Mouse (Mus musculus): ENCODE results near the gene Nrip1. TPM values are rescaled to one million over a fixed set of nuclear protein-coding genes. Genes with fewer than 3 reads are reported as not detected.

Gene Nrip1
- total RNA-seq, 2 experiments from 2014 or later = 58.0 to 58.7 TPM

GRCm38 (mm10) chr16:76283796-76284195, 89.8 kb downstream of the Nrip1 start:
- DNase-seq (ENCODE audit: low spot score in 2 of 2) = no peak

DNA sequence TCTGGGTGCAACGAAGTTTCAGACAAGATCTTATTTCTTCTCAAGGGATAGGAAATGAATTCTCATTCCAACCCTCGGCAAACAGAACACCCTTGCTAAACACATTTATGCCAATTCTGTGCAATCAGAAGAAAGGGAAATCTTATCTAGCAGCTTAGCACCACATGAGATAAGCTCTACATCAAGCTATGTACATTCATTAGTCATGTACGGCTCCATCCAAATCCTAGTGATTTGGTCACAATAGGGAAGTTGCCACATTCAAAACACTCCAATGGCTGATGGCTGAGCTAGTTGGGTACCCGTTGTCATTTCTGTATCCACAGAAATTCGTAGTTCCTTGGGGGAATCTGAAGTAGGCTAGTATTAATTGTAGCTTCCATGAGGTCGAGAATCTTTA, 91.8 kb downstream of the Nrip1 start:
- no peak for DNase-seq (ENCODE audit: low spot score in 2 of 2)

DNA sequence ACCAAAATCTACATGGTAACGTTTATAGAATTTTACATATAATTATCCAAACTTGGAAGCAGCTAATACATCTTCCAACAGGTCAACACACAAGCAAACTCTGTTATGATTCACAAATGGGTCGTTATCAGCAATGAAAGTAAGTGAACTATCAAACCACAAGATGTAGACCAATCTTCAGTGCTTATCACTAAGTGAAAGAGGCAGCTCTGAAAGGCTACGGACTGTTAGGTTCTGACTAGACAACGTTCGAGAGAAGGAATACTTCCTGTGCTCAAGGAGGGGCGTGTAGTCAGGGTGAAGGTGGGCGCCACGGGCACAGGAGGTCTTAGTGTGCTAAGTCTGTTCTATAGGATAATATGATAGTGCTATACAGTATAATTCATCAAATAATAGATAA, 93.3 kb downstream of the Nrip1 start:
- DNase-seq (ENCODE audit: low spot score in 2 of 2) = no peak

- DNase-seq (ENCODE audit: low spot score in 2 of 2) = no peak
Observed at GRCm38 (mm10) chr16:76276271-76276670, 97.4 kb downstream of the Nrip1 start.

- no peak for DNase-seq (ENCODE audit: low spot score in 2 of 2)
Observed at GRCm38 (mm10) chr16:76275584-76275983, 98.0 kb downstream of the Nrip1 start.

GRCm38 (mm10) chr16:76275166-76275565, 98.5 kb downstream of the Nrip1 start:
- DNase-seq (ENCODE audit: low spot score in 2 of 2) = no peak

DNA sequence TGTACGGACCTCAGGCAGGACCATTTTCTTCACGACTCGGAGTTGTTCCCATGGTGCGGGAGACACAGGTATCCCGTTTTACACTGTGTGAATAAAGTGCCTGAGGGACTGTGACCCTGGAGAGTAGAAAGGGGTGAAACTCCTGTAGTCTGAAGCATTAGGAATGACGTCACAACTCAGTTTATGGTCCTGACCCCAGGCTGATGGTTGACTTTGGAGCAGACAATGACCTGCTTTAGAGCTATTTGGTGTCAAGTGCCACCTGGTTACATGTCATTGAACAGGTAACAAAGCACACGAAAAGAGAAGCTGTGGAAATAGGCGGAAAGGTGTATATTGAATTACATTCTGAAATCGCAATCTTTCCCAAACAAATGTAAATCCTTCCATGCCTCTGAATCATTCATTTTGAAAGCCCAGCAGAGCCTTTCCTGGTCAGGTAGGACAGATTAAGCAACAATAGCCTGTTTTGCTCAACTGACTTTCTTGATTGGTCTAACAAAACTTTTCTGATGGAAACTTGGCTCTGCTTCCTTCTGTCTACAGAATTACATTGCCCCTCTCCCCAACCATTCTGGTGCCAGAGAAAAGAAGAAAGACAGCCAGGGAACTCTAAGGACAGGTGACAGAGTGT, 106.9 kb downstream of the Nrip1 start:
- DNase-seq (ENCODE audit: low spot score in 2 of 2) = no peak

DNA sequence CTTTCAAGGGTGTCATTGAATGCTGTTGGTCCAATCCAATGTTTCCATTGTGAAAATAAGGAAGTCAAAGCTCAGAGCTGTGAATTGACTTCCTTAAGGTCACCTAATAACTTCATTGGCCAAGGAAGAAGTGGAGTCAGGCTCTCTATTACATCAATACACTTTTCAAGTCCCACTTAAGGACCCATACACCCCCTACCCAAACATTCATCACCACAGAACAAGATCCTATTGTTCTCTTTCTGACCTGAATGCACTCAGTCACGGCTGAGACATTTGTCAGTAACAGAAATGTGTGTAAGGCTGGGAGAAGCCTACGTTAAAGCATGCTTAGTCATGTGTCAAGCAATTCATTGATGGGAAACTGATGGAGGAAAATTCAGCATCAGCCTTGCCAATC, 107.8 kb downstream of the Nrip1 start:
- DNase-seq (ENCODE audit: low spot score in 2 of 2) = no peak

GRCm38 (mm10) chr16:76265301-76265700, 108.3 kb downstream of the Nrip1 start:
- no peak for DNase-seq (ENCODE audit: low spot score in 2 of 2)

GRCm38 (mm10) chr16:76263393-76263792, 110.2 kb downstream of the Nrip1 start:
- DNase-seq (ENCODE audit: low spot score in 2 of 2) = no peak

GRCm38 (mm10) chr16:76260296-76260695, 113.3 kb downstream of the Nrip1 start:
- no peak for DNase-seq (ENCODE audit: low spot score in 2 of 2)

DNA sequence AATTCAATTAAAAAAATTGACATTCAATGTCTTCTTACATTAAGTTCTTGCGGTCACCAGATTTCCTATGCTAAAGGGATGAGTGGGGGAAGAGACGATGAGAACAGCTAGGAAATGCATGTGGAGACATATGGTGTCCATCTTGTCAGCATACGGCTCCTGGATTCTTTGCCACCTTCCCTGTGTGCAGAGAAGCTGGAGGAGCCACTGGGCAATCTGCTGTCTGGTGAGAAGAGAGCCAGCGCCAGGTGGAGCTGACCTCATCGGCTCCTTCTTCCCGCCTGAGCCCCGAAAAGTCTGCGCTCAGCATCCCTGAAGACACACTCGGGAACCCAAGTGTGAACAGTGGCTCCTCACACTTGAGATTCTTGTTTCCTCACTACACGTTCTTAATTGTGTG, 121.8 kb downstream of the Nrip1 start:
- no peak for DNase-seq (ENCODE audit: low spot score in 2 of 2)

DNA sequence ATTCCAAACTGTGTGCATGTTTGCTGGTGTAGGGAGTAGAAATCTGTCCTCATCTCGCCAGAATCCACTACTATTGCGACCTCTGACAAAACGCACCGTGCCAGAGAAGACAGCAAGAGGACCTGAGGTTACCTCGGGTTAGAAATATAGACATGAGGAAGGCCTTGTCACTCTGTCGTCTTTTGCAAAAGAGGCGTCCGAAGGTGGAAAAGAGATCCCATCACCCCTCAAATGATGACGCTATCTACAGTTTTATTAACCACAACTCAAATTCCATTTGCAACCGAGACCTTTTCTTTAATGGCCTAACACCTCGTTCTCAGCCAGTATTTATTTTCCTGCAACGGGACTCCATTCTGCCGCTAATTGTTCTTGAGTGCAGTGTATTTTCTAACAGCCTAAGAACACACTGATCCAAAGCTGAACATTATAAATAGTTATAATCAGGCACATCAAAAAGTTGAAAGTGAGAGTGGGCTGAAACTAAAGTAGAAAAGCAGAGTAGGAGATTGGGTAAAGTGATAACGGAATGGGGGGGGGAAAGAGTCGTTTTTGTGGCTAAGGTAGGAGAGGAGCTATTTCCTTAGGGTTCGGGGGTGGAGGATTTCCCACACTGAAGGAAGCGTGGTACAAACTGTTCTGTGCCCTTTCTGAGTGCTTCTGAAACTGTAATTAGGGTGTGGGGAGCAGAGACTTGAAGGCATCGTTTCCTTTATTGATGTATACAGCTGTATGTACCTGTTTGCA, 124.1 kb downstream of the Nrip1 start:
- no peak for DNase-seq (ENCODE audit: low spot score in 2 of 2)

DNA sequence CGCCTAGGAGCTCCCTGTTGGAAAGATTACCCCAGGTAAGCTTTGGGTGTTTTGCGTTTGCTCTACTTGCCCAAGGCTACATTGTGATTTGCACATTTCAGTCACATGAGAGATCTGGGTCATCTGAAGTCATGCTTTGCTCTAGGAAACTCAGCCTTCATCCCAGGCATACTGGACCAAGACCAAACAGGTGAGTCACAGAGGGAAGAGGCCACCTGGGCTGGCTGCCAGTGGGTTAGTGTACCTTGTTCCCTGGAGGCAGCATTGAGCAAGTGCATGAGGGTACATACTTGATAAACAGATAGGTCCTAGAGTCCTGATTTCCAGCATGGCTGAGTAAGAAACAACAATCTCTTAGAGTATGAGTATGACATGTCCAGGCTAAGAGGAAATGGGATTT, 130.8 kb downstream of the Nrip1 start:
- DNase-seq (ENCODE audit: low spot score in 2 of 2) = no peak

- DNase-seq (ENCODE audit: low spot score in 2 of 2) = no peak
Observed at GRCm38 (mm10) chr16:76241266-76241665, 132.4 kb downstream of the Nrip1 start.

- no peak for DNase-seq (ENCODE audit: low spot score in 2 of 2)
Observed at GRCm38 (mm10) chr16:76239353-76239752, 134.3 kb downstream of the Nrip1 start.

- no peak for DNase-seq (ENCODE audit: low spot score in 2 of 2)
Observed at GRCm38 (mm10) chr16:76238784-76239183, 134.8 kb downstream of the Nrip1 start.
